Mouse (Mus musculus): ENCODE results near the gene Sgta. TPM values are rescaled to one million over a fixed set of nuclear protein-coding genes. Genes with fewer than 3 reads are reported as not detected.

Sgta gene
- polyA plus RNA-seq (2015; fragmentation: Nextera tagmentation; extraction: Ambion mirVana), result 110 and 143 TPM in 2 replicates

GRCm38 (mm10) chr10:81059603-81060543 lies at the start of gene Sgta:
TSS of gene Sgta (minus strand) at chr10:81060181.

GRCm38 (mm10) chr10:81105565-81106112 lies 45.7 kb upstream of the Sgta start, which contains the start of gene Map2k2:
TSS of gene Map2k2 (plus strand) at chr10:81105915.

GRCm38 (mm10) chr10:81069836-81070235 lies 9.9 kb upstream of the Sgta start, which contains the start of gene Thop1:
TSS of gene Thop1 (plus strand) at chr10:81070035.

GRCm38 (mm10) chr10:81036988-81037580 lies 22.9 kb downstream of the Sgta start, which contains the start of gene Slc39a3:
TSS of gene Slc39a3 (minus strand) at chr10:81037426.

GRCm38 (mm10) chr10:81025639-81026275 lies 34.2 kb downstream of the Sgta start, which contains the start of gene Diras1:
TSS of gene Diras1 (minus strand) at chr10:81025662.

GRCm38 (mm10) chr10:81014393-81015384 lies 45.3 kb downstream of the Sgta start, which contains the start of gene Gng7:
TSS of gene Gng7 (minus strand) at chr10:81014945.

Small RNAs within 50 kb of the gene (microRNA-seq; reads per million reads assigned to microRNA genes)
- gene Mir5615-1 (ENCODE audit: borderline replicate concordance, insufficient number of aligned reads) (not detected), gene Mir5615-2 (ENCODE audit: borderline replicate concordance, insufficient number of aligned reads) (not detected)

Other genes starting within 250 kb of the Sgta start
- 5.0 and 9.2 TPM in 2 replicates for gene Jsrp1, start 246.7 kb downstream of the Sgta start, polyA plus RNA-seq (2015; fragmentation: Nextera tagmentation; extraction: Ambion mirVana)
- gene Oaz1, start 233.5 kb downstream of the Sgta start, polyA plus RNA-seq (2015; fragmentation: Nextera tagmentation; extraction: Ambion mirVana), result 1,421 and 1,451 TPM in 2 replicates
- 0.48 and 0.68 TPM in 2 replicates for gene Lingo3, start 216.1 kb downstream of the Sgta start, polyA plus RNA-seq (2015; fragmentation: Nextera tagmentation; extraction: Ambion mirVana)
- gene Lsm7, start 205.0 kb downstream of the Sgta start, polyA plus RNA-seq (2015; fragmentation: Nextera tagmentation; extraction: Ambion mirVana), result 278 and 372 TPM in 2 replicates
- 18.2 and 30.1 TPM in 2 replicates for gene Sppl2b, start 204.9 kb downstream of the Sgta start, polyA plus RNA-seq (2015; fragmentation: Nextera tagmentation; extraction: Ambion mirVana)
- gene Tmprss9, start 188.3 kb downstream of the Sgta start, polyA plus RNA-seq (2015; fragmentation: Nextera tagmentation; extraction: Ambion mirVana), result 0.12 and 0.24 TPM in 2 replicates
- 369 and 379 TPM in 2 replicates for gene Timm13, start 159.2 kb downstream of the Sgta start, polyA plus RNA-seq (2015; fragmentation: Nextera tagmentation; extraction: Ambion mirVana)
- gene Lmnb2, start 141.9 kb downstream of the Sgta start, polyA plus RNA-seq (2015; fragmentation: Nextera tagmentation; extraction: Ambion mirVana), result 8.7 and 10.7 TPM in 2 replicates
- 14.3 and 17.2 TPM in 2 replicates for gene Gadd45b, start 130.1 kb downstream of the Sgta start, polyA plus RNA-seq (2015; fragmentation: Nextera tagmentation; extraction: Ambion mirVana)
- gene Gng7, start 45.2 kb downstream of the Sgta start, polyA plus RNA-seq (2015; fragmentation: Nextera tagmentation; extraction: Ambion mirVana), result 2.3 and 3.8 TPM in 2 replicates
- gene Diras1, start 34.5 kb downstream of the Sgta start, polyA plus RNA-seq (2015; fragmentation: Nextera tagmentation; extraction: Ambion mirVana), result 1.9 and 4.9 TPM in 2 replicates
- gene Slc39a3, start 22.8 kb downstream of the Sgta start, polyA plus RNA-seq (2015; fragmentation: Nextera tagmentation; extraction: Ambion mirVana), result 18.7 and 24.7 TPM in 2 replicates
- gene Thop1, start 9.9 kb upstream of the Sgta start, polyA plus RNA-seq (2015; fragmentation: Nextera tagmentation; extraction: Ambion mirVana), result 22.1 and 33.3 TPM in 2 replicates
- 6.4 and 8.8 TPM in 2 replicates for gene Creb3l3, start 38.7 kb upstream of the Sgta start, polyA plus RNA-seq (2015; fragmentation: Nextera tagmentation; extraction: Ambion mirVana)
- gene Map2k2, start 45.7 kb upstream of the Sgta start, polyA plus RNA-seq (2015; fragmentation: Nextera tagmentation; extraction: Ambion mirVana), result 101 and 150 TPM in 2 replicates
- gene Zbtb7a, start 75.0 kb upstream of the Sgta start, polyA plus RNA-seq (2015; fragmentation: Nextera tagmentation; extraction: Ambion mirVana), result 38.3 and 48.5 TPM in 2 replicates
- gene Pias4, start 107.7 kb upstream of the Sgta start, polyA plus RNA-seq (2015; fragmentation: Nextera tagmentation; extraction: Ambion mirVana), result 15.5 and 24.7 TPM in 2 replicates
- 323 and 361 TPM in 2 replicates for gene Eef2, start 116.5 kb upstream of the Sgta start, polyA plus RNA-seq (2015; fragmentation: Nextera tagmentation; extraction: Ambion mirVana)
- 45.5 and 58.7 TPM in 2 replicates for gene Dapk3, start 122.8 kb upstream of the Sgta start, polyA plus RNA-seq (2015; fragmentation: Nextera tagmentation; extraction: Ambion mirVana)
- gene 4930442H23Rik, start 123.7 kb upstream of the Sgta start, polyA plus RNA-seq (2015; fragmentation: Nextera tagmentation; extraction: Ambion mirVana), result 0.16 TPM in 1 of 2 replicates, not detected in the other
- gene Nmrk2, start 141.9 kb upstream of the Sgta start, polyA plus RNA-seq (2015; fragmentation: Nextera tagmentation; extraction: Ambion mirVana), result 0.13 TPM in 1 of 2 replicates, not detected in the other
- 2.4 and 8.1 TPM in 2 replicates for gene Atcay, start 170.7 kb upstream of the Sgta start, polyA plus RNA-seq (2015; fragmentation: Nextera tagmentation; extraction: Ambion mirVana)
- gene Zfr2, start 173.0 kb upstream of the Sgta start, polyA plus RNA-seq (2015; fragmentation: Nextera tagmentation; extraction: Ambion mirVana), result 5.5 and 7.2 TPM in 2 replicates
- gene Matk, start 192.8 kb upstream of the Sgta start, polyA plus RNA-seq (2015; fragmentation: Nextera tagmentation; extraction: Ambion mirVana), result 1.5 and 1.8 TPM in 2 replicates
- gene Mrpl54, start 206.8 kb upstream of the Sgta start, polyA plus RNA-seq (2015; fragmentation: Nextera tagmentation; extraction: Ambion mirVana), result 257 and 299 TPM in 2 replicates
- gene Apba3, start 206.8 kb upstream of the Sgta start, polyA plus RNA-seq (2015; fragmentation: Nextera tagmentation; extraction: Ambion mirVana), result 29.0 and 34.3 TPM in 2 replicates
- 0.76 and 1.2 TPM in 2 replicates for gene Tjp3, start 231.4 kb upstream of the Sgta start, polyA plus RNA-seq (2015; fragmentation: Nextera tagmentation; extraction: Ambion mirVana)
- gene Pip5k1c, start 232.8 kb upstream of the Sgta start, polyA plus RNA-seq (2015; fragmentation: Nextera tagmentation; extraction: Ambion mirVana), result 29.5 and 37.8 TPM in 2 replicates

Measured in adrenal gland, postnatal 0 days (tissue).